Mouse (Mus musculus): ENCODE results near the gene Gpr107.

GRCm38 (mm10) chr2:31123493-31123892 lies 28.6 kb upstream of the Gpr107 start:
- no peak for TF ChIP-seq CTCF (IDR thresholded peaks at IDR 0.05; ENCODE audit: low read depth)
- no peak for TF ChIP-seq EP300 (IDR thresholded peaks at IDR 0.05; ENCODE audit: low read depth)

Data from liver, postnatal 0 days (tissue).